Mouse (Mus musculus) kidney, embryonic 15.5 days (tissue): ENCODE measurements at regions not wholly inside any gene's neighbourhood (a gene's known extent, or its start where the extent isn't known, plus 50 kb on each side); places are given as distances from the start of the nearest gene placed in this dataset.

Source experiments
- ATAC-seq: fragments of 200-750 bp; cut with Nextera tagmentation; replicated peaks from 2 replicates; pipeline ENCODE4 v1.8.0; 2017; ENCODE audit warnings: moderate TSS enrichment; ENCODE audit not compliant: low FRiP score
- H3K27ac ChIP-seq: fragments of 300-500 bp; sonication (generic); 2 replicates; pipeline ENCODE4 v1.5.1; 2015; ENCODE audit warnings: mild to moderate bottlenecking, inconsistent platforms
- H3K27me3 ChIP-seq: fragments of 300-500 bp; sonication (generic); 2 replicates; pipeline ENCODE4 v1.6.1; 2015; ENCODE audit warnings: inconsistent platforms
- H3K36me3 ChIP-seq: fragments of 300-500 bp; sonication (generic); 2 replicates; pipeline ENCODE4 v1.6.1; 2015; ENCODE audit warnings: inconsistent platforms
- H3K4me1 ChIP-seq: fragments of 300-500 bp; sonication (generic); 2 replicates; pipeline ENCODE4 v1.6.1; 2015; ENCODE audit warnings: inconsistent platforms
- H3K4me2 ChIP-seq: fragments of 300-500 bp; sonication (generic); 2 replicates; pipeline ENCODE4 v1.6.1; 2015; ENCODE audit warnings: moderate library complexity, mild to moderate bottlenecking, inconsistent platforms
- H3K4me3 ChIP-seq: fragments of 300-500 bp; sonication (generic); replicated peaks from 2 replicates; pipeline ENCODE4 v1.5.1; 2015; ENCODE audit warnings: mild to moderate bottlenecking, inconsistent platforms
- H3K9ac ChIP-seq: fragments of 300-500 bp; sonication (generic); 2 replicates; pipeline ENCODE4 v1.6.1; 2015; ENCODE audit warnings: mild to moderate bottlenecking, inconsistent platforms
- H3K9me3 ChIP-seq: fragments of 300-500 bp; sonication (generic); replicated peaks from 2 replicates; pipeline ENCODE4 v1.6.1; 2016; ENCODE audit warnings: inconsistent platforms
- WGBS: fragments of 180-500 bp; shearing (Covaris S2); methylation state at CpG from one replicate; pipeline ENCODE4 v1.1.7; 2015; ENCODE audit warnings: mixed read lengths; 5-methylcytosine and 5-hydroxymethylcytosine counted together

GRCm38 (mm10) chr4:137187592-137187991 is 89.7 kb upstream of the Wnt4 start:
- 63% methylated on average over 3 of the region's 3 CpGs for WGBS

GRCm38 (mm10) chr4:137187051-137187450 is 90.2 kb upstream of the Wnt4 start:
- H3K27me3 ChIP-seq, result no peaks in the 10 kb centered on the region
- no peaks in the 10 kb centered on the region for H3K9me3 ChIP-seq
- no peak overlapping the region for H3K4me2 ChIP-seq
- peaks cover 63% of the 10 kb centered on the region for H3K4me1 ChIP-seq
- no peaks in the 10 kb centered on the region for H3K36me3 ChIP-seq
- 62% methylated on average over 9 of the region's 9 CpGs for WGBS
- no peak overlapping the region for H3K9ac ChIP-seq
- ATAC-seq, result no peak
- no peak overlapping the region for H3K27ac ChIP-seq
- no peak overlapping the region for H3K4me3 ChIP-seq

More at GRCm38 (mm10) chr4:137187592-137187991, 89.7 kb upstream of the Wnt4 start:
- Histone ChIP-seq H3K36me3 (no peaks in the 10 kb centered on the region), H3K4me1 (peaks cover 57% of the 10 kb centered on the region), H3K27me3 (no peaks in the 10 kb centered on the region), H3K4me3 (no peak overlapping the region), H3K27ac (no peak overlapping the region), H3K9me3 (no peaks in the 10 kb centered on the region), H3K4me2 (no peak overlapping the region), H3K9ac (no peak overlapping the region)
- ATAC-seq, result no peak

GRCm38 (mm10) chr4:137185001-137185400 is 92.3 kb upstream of the Wnt4 start:
- no peaks in the 10 kb centered on the region for H3K36me3 ChIP-seq

GRCm38 (mm10) chr4:137183181-137183850 is 94.0 kb upstream of the Wnt4 start:
- Histone ChIP-seq H3K36me3 (no peaks in the 10 kb centered on the region), H3K9me3 (no peaks in the 10 kb centered on the region), H3K27ac (peak overlapping the region; percentile 61), H3K4me1 (peaks cover 58% of the 10 kb centered on the region), H3K4me3 (no peak overlapping the region), H3K27me3 (no peaks in the 10 kb centered on the region), H3K9ac (no peak overlapping the region), H3K4me2 (no peak overlapping the region)
- 34% methylated on average over 10 of the region's 10 CpGs for WGBS
- peak; percentile 47 for ATAC-seq

More at GRCm38 (mm10) chr4:137185001-137185400, 92.3 kb upstream of the Wnt4 start:
- Histone ChIP-seq H3K27ac (no peak overlapping the region), H3K4me1 (peaks cover 61% of the 10 kb centered on the region), H3K4me3 (no peak overlapping the region), H3K9ac (no peak overlapping the region), H3K4me2 (no peak overlapping the region), H3K9me3 (no peaks in the 10 kb centered on the region), H3K27me3 (no peaks in the 10 kb centered on the region)
- ATAC-seq, result no peak
- 85% methylated on average over 4 of the region's 4 CpGs for WGBS

GRCm38 (mm10) chr4:137182547-137182946 is 94.7 kb upstream of the Wnt4 start:
- H3K36me3 ChIP-seq, result no peaks in the 10 kb centered on the region
- 59% methylated on average over 14 of the region's 14 CpGs for WGBS
- H3K9me3 ChIP-seq, result no peaks in the 10 kb centered on the region
- H3K4me1 ChIP-seq, result peaks cover 58% of the 10 kb centered on the region
- no peaks in the 10 kb centered on the region for H3K27me3 ChIP-seq
- H3K9ac ChIP-seq, result no peak overlapping the region
- H3K27ac ChIP-seq, result peak overlapping the region; percentile 61
- no peak for ATAC-seq
- no peak overlapping the region for H3K4me2 ChIP-seq
- no peak overlapping the region for H3K4me3 ChIP-seq

- no peaks in the 10 kb centered on the region for H3K9me3 ChIP-seq
- WGBS, result 45% methylated on average over 8 of the region's 8 CpGs
- no peak overlapping the region for H3K4me2 ChIP-seq
- ATAC-seq, result no peak
- H3K27ac ChIP-seq, result peak overlapping the region; percentile 5; the same call in 1 of the 2 replicates
- H3K27me3 ChIP-seq, result no peaks in the 10 kb centered on the region
- no peaks in the 10 kb centered on the region for H3K36me3 ChIP-seq
- no peak overlapping the region for H3K9ac ChIP-seq
- peaks cover 50% of the 10 kb centered on the region for H3K4me1 ChIP-seq
- H3K4me3 ChIP-seq, result no peak overlapping the region
These were observed 96.0 kb upstream of the Wnt4 start for GRCm38 (mm10) chr4:137181252-137181651.

GRCm38 (mm10) chr4:137180083-137180482 is 97.2 kb upstream of the Wnt4 start:
- Histone ChIP-seq H3K27ac (no peak overlapping the region), H3K9ac (no peak overlapping the region), H3K4me2 (no peak overlapping the region), H3K4me1 (peaks cover 49% of the 10 kb centered on the region), H3K9me3 (no peaks in the 10 kb centered on the region), H3K27me3 (no peaks in the 10 kb centered on the region), H3K4me3 (no peak overlapping the region), H3K36me3 (no peaks in the 10 kb centered on the region)
- WGBS, result 78% methylated on average over 2 of the region's 2 CpGs
- no peak for ATAC-seq

- Histone ChIP-seq H3K4me3 (no peak overlapping the region), H3K27ac (no peak overlapping the region), H3K27me3 (no peaks in the 10 kb centered on the region), H3K9me3 (no peaks in the 10 kb centered on the region), H3K36me3 (no peaks in the 10 kb centered on the region), H3K4me1 (peaks cover 36% of the 10 kb centered on the region), H3K9ac (no peak overlapping the region), H3K4me2 (no peak overlapping the region)
- whole genome bisulfite sequencing, result 51% methylated on average over 3 of the region's 3 CpGs
- ATAC-seq, result no peak; the same call in 1 of the 2 replicates
These were observed 98.5 kb upstream of the Wnt4 start for GRCm38 (mm10) chr4:137178833-137179232.

GRCm38 (mm10) chr4:137164933-137165332 is 112.4 kb upstream of the Wnt4 start:
- no peaks in the 10 kb centered on the region for H3K36me3 ChIP-seq
- peak overlapping the region; percentile 30; the same call in 1 of the 2 replicates for H3K27ac ChIP-seq
- H3K9me3 ChIP-seq, result no peaks in the 10 kb centered on the region
- peak overlapping the region; percentile 28 for H3K4me3 ChIP-seq
- peaks cover 20% of the 10 kb centered on the region for H3K27me3 ChIP-seq
- peak; percentile 53; the same call in 1 of the 2 replicates for ATAC-seq
- peaks cover 39% of the 10 kb centered on the region for H3K4me1 ChIP-seq
- WGBS, result 24% methylated on average over 9 of the region's 9 CpGs
- peak overlapping the region; percentile 60 for H3K4me2 ChIP-seq
- H3K9ac ChIP-seq, result no peak overlapping the region; the same call in 1 of the 2 replicates

GRCm38 (mm10) chr4:137164429-137164828 is 112.9 kb upstream of the Wnt4 start:
- Histone ChIP-seq H3K36me3 (no peaks in the 10 kb centered on the region), H3K4me3 (peak overlapping the region; percentile 28), H3K27me3 (peaks cover 20% of the 10 kb centered on the region), H3K9me3 (no peaks in the 10 kb centered on the region), H3K27ac (peak overlapping the region; percentile 19; the same call in 1 of the 2 replicates), H3K9ac (no peak overlapping the region; the same call in 1 of the 2 replicates), H3K4me2 (peak overlapping the region; percentile 60), H3K4me1 (peaks cover 43% of the 10 kb centered on the region)
- peak; percentile 66 for ATAC-seq
- WGBS, result 4% methylated on average over 12 of the region's 12 CpGs

- Histone ChIP-seq H3K27me3 (peaks cover 20% of the 10 kb centered on the region), H3K9ac (no peak overlapping the region), H3K27ac (no peak overlapping the region), H3K4me3 (no peak overlapping the region), H3K4me2 (peak overlapping the region; percentile 60), H3K36me3 (no peaks in the 10 kb centered on the region), H3K4me1 (peaks cover 43% of the 10 kb centered on the region), H3K9me3 (no peaks in the 10 kb centered on the region)
- no peak for ATAC-seq
- 54% methylated on average over 12 of the region's 12 CpGs for WGBS
These were observed 113.3 kb upstream of the Wnt4 start for GRCm38 (mm10) chr4:137163962-137164361.

- no peaks in the 10 kb centered on the region for H3K9me3 ChIP-seq
- 53% methylated on average over 7 of the region's 7 CpGs for WGBS
- ATAC-seq, result no peak
These were observed 111.9 kb upstream of the Zbtb40 start for GRCm38 (mm10) chr4:137160526-137160925.

More at GRCm38 (mm10) chr4:137160526-137160925, 111.9 kb upstream of the Zbtb40 start:
- Histone ChIP-seq H3K9ac (no peak overlapping the region), H3K4me2 (no peak overlapping the region), H3K4me3 (no peak overlapping the region), H3K27ac (no peak overlapping the region), H3K4me1 (peaks cover 59% of the 10 kb centered on the region), H3K27me3 (peaks cover 18% of the 10 kb centered on the region), H3K36me3 (no peaks in the 10 kb centered on the region)
